Mouse (Mus musculus) neural tube, embryonic 11.5 days (tissue): ENCODE data around the gene 1810049J17Rik. TPM values are rescaled to one million over a fixed set of nuclear protein-coding genes. Genes with fewer than 3 reads are reported as not detected.
A peak's percentile ranks its signal among the peaks of the same experiment; 100 is the strongest.

ENCODE experiments used
- ATAC-seq: fragments of 200-750 bp; cut with Nextera tagmentation; 2 replicates; pipeline ENCODE4 v1.8.0; 2017; ENCODE audit warnings: moderate number of reproducible peaks, mild to moderate bottlenecking, moderate TSS enrichment, moderate library complexity; ENCODE audit not compliant: insufficient read depth, low FRiP score, low TSS enrichment
- DNase-seq: peaks from one replicate; pipeline ENCODE4 v3.0.0-alpha.2; 2015; ENCODE audit warnings: low spot score
- H3K27ac ChIP-seq: fragments of 300-500 bp; sonication (generic); 2 replicates; pipeline ENCODE4 v1.5.1; 2014; ENCODE audit warnings: low read depth, mild to moderate bottlenecking, low read length
- H3K27me3 ChIP-seq: fragments of 300-500 bp; sonication (generic); 2 replicates; pipeline ENCODE4 v1.6.1; 2014; ENCODE audit warnings: mild to moderate bottlenecking, low read length, mixed read lengths; ENCODE audit not compliant: control insufficient read depth, insufficient read depth
- H3K36me3 ChIP-seq: fragments of 300-500 bp; sonication (generic); 2 replicates; pipeline ENCODE4 v1.6.1; 2014; ENCODE audit warnings: mild to moderate bottlenecking, low read length, moderate library complexity, mixed read lengths; ENCODE audit not compliant: control insufficient read depth, insufficient read depth
- H3K4me1 ChIP-seq: fragments of 300-500 bp; sonication (generic); 2 replicates; pipeline ENCODE4 v1.6.1; 2014; ENCODE audit warnings: low read length, mixed read lengths; ENCODE audit not compliant: control insufficient read depth, insufficient read depth
- H3K4me2 ChIP-seq: fragments of 300-500 bp; sonication (generic); 2 replicates; pipeline ENCODE4 v1.6.1; 2014; ENCODE audit warnings: low read depth, mild to moderate bottlenecking, moderate library complexity
- H3K4me3 ChIP-seq: fragments of 300-500 bp; sonication (generic); 2 replicates; pipeline ENCODE4 v1.5.1; 2014; ENCODE audit warnings: low read depth, low read length
- H3K9ac ChIP-seq: fragments of 300-500 bp; sonication (generic); 2 replicates; pipeline ENCODE4 v1.6.1; 2014; ENCODE audit warnings: mild to moderate bottlenecking, low read length
- H3K9me3 ChIP-seq: fragments of 300-500 bp; sonication (generic); 2 replicates; pipeline ENCODE4 v1.6.1; 2016; ENCODE audit warnings: low read length; ENCODE audit not compliant: control insufficient read depth
- WGBS: fragments of 180-500 bp; shearing (Covaris S2); extraction: QIAGEN DNeasy Blood & Tissue Kit; methylation state at CpG from one replicate; pipeline ENCODE4 v1.1.7; 2014; 5-methylcytosine and 5-hydroxymethylcytosine counted together
- polyA plus RNA-seq: library from polyadenylated mRNA; unstranded; fragments of >200 nt; fragmentation: Nextera tagmentation; extraction: Ambion mirVana; gene quantifications from 2 replicates; pipeline ENCODE4 v1.2.1, GENCODE M21; 2014

The 1810049J17Rik gene
- polyA plus RNA-seq, 1 experiment from 2014 or later, result 1.6 TPM

- Histone ChIP-seq H3K27ac (peak overlapping the region; percentile 91), H3K4me1 (peaks cover 12% of the 10 kb centered on the region)
- WGBS, result 6% methylated on average over 22 of the region's 22 CpGs
Measured at GRCm38 (mm10) chr15:12320441-12321090, 1.1 kb downstream of the 1810049J17Rik start.

GRCm38 (mm10) chr15:12319889-12320288 is 1.8 kb downstream of the 1810049J17Rik start:
- H3K36me3 ChIP-seq, result no peaks in the 10 kb centered on the region
- DNase-seq (no peak), ATAC-seq (no peak)
- H3K4me2 ChIP-seq, result no peak overlapping the region
- H3K9ac ChIP-seq, result no peak overlapping the region
- peaks cover 12% of the 10 kb centered on the region for H3K4me1 ChIP-seq
- H3K27me3 ChIP-seq, result no peaks in the 10 kb centered on the region; the same call in 1 of the 2 replicates
- WGBS, result 53% methylated on average over 5 of the region's 5 CpGs
- no peaks in the 10 kb centered on the region for H3K9me3 ChIP-seq
- no peak overlapping the region for H3K4me3 ChIP-seq
- no peak overlapping the region for H3K27ac ChIP-seq

More at GRCm38 (mm10) chr15:12320441-12321090, 1.1 kb downstream of the 1810049J17Rik start:
- H3K9ac ChIP-seq, result peak overlapping the region; percentile 96
- no peaks in the 10 kb centered on the region; the same call in 1 of the 2 replicates for H3K27me3 ChIP-seq
- H3K36me3 ChIP-seq, result no peaks in the 10 kb centered on the region
- H3K4me3 ChIP-seq, result peak overlapping the region; percentile 93
- H3K9me3 ChIP-seq, result no peaks in the 10 kb centered on the region
- DNase-seq (no peak), ATAC-seq (peak; percentile 45)
- H3K4me2 ChIP-seq, result peak overlapping the region; percentile 75

DNA sequence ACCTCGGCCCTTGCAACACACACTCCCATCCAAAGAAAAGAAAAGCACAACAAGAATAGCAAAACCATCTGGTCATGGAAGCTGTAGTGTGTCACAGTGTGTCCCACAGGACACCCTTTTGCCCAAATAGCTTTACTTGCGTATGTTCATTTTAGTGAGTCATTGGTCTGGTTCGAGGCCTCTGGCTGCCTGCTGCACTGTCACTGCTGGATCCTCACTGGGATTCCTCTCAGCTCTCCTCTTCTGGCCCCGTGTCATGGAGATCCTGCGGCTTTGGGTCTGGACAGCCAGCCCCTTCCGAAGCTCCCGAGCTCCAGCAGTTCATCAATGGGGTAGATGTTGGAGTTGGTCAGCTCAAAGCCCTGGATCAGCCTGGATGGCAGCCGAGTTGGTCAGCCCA is 3.2 kb downstream of the 1810049J17Rik start:
- H3K4me3 ChIP-seq, result no peak overlapping the region
- H3K4me2 ChIP-seq, result no peak overlapping the region
- peaks cover 7% of the 10 kb centered on the region for H3K4me1 ChIP-seq
- H3K9me3 ChIP-seq, result no peaks in the 10 kb centered on the region
- no peak overlapping the region for H3K9ac ChIP-seq
- no peaks in the 10 kb centered on the region for H3K36me3 ChIP-seq
- ATAC-seq (no peak), DNase-seq (no peak)
- no peaks in the 10 kb centered on the region; the same call in 1 of the 2 replicates for H3K27me3 ChIP-seq
- 82% methylated on average over 8 of the region's 8 CpGs for WGBS
- no peak overlapping the region for H3K27ac ChIP-seq

GRCm38 (mm10) chr15:12317290-12317689 is 4.4 kb downstream of the 1810049J17Rik start:
- H3K27ac ChIP-seq, result no peak overlapping the region
- H3K9ac ChIP-seq, result no peak overlapping the region
- DNase-seq, result no peak
- no peak overlapping the region for H3K4me2 ChIP-seq
- ATAC-seq, result no peak
- no peaks in the 10 kb centered on the region for H3K4me1 ChIP-seq
- 89% methylated on average over 5 of the region's 5 CpGs for WGBS
- no peak overlapping the region for H3K4me3 ChIP-seq
- no peaks in the 10 kb centered on the region for H3K9me3 ChIP-seq
- no peaks in the 10 kb centered on the region for H3K36me3 ChIP-seq
- no peaks in the 10 kb centered on the region; the same call in 1 of the 2 replicates for H3K27me3 ChIP-seq

DNA sequence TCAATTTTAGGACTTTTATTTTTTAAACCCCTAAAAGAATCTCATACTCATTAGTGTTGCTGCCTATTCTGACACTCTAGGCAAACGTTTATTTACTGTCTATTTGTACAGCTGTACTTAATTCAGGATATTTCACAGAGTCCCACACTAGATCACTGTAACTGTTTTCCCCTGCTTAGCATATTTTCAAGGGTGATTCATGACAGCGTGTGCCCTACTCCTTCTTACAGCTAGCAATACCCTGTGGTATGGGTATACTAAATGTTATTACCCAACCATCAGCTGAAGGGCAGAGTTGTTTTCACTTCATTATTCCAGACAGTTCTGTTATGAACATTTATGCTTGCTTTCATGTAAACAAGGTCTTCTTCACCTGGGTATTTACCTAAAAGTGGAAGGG is 5.7 kb downstream of the 1810049J17Rik start:
- H3K27me3 ChIP-seq, result no peaks in the 10 kb centered on the region; the same call in 1 of the 2 replicates
- ATAC-seq (no peak), DNase-seq (no peak)
- no peak overlapping the region for H3K27ac ChIP-seq
- no peaks in the 10 kb centered on the region for H3K4me1 ChIP-seq
- H3K9ac ChIP-seq, result no peak overlapping the region
- H3K4me2 ChIP-seq, result no peak overlapping the region
- WGBS, result 64% methylated on average over 2 of the region's 2 CpGs
- H3K9me3 ChIP-seq, result no peaks in the 10 kb centered on the region
- H3K4me3 ChIP-seq, result no peak overlapping the region
- H3K36me3 ChIP-seq, result no peaks in the 10 kb centered on the region

DNA sequence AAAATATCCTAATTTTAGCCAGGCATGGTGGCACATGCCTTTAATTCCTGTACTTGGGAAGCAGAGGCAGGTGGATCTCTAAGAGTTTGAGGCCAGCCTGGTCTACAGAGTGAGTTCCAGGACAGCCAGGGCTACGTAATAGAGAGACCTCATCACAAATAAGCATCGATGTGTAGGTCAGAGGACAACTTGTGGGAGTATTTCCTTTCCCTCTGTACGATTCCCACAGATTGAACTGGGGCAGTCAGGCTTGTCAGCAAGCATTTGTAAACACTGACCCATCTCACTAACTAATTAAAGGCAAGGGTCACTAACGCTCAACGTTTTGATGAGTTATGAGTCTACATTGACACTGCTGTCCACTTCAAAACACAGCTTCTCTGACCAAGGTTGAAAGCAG is 7.1 kb downstream of the 1810049J17Rik start:
- no peak overlapping the region for H3K4me3 ChIP-seq
- ATAC-seq, result no peak

GRCm38 (mm10) chr15:12313255-12313654 is 8.4 kb downstream of the 1810049J17Rik start:
- Histone ChIP-seq H3K9me3 (no peaks in the 10 kb centered on the region), H3K36me3 (no peaks in the 10 kb centered on the region), H3K4me2 (no peak overlapping the region), H3K9ac (no peak overlapping the region), H3K4me3 (no peak overlapping the region), H3K27ac (no peak overlapping the region), H3K4me1 (no peaks in the 10 kb centered on the region), H3K27me3 (no peaks in the 10 kb centered on the region)
- no peak for DNase-seq
- WGBS, result 33% methylated on average over 1 of the region's 1 CpGs
- ATAC-seq, result no peak

More for the DNA sequence above, 7.1 kb downstream of the 1810049J17Rik start:
- Histone ChIP-seq H3K4me1 (no peaks in the 10 kb centered on the region), H3K4me2 (no peak overlapping the region), H3K27me3 (no peaks in the 10 kb centered on the region), H3K9ac (no peak overlapping the region), H3K27ac (no peak overlapping the region), H3K36me3 (no peaks in the 10 kb centered on the region), H3K9me3 (no peaks in the 10 kb centered on the region)
- 85% methylated on average over 5 of the region's 5 CpGs for WGBS
- DNase-seq, result no peak

DNA sequence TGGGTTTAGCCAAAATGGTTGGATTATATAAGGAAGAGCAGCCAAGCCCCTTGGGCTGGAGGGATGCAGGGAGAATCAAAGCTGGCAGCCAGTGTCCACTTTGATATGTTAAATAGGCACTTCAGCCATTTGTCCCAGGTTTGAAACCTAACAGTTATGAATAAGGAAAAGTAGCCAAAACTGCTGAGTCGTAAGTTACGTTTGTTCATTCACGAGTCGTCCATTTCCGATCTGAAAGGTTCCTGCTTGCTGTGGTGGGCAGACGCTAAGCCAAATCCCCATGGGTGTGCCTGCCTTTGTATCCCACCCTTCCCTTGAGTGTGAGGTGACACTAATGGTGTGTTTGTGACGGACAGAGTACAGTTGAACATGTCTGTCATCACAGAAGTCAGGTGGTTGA is 10.2 kb downstream of the 1810049J17Rik start:
- DNase-seq (no peak), ATAC-seq (no peak)
- WGBS, result 89% methylated on average over 7 of the region's 7 CpGs
- Histone ChIP-seq H3K4me2 (no peak overlapping the region), H3K27ac (no peak overlapping the region), H3K36me3 (no peaks in the 10 kb centered on the region), H3K4me1 (no peaks in the 10 kb centered on the region), H3K9ac (no peak overlapping the region), H3K27me3 (no peaks in the 10 kb centered on the region), H3K4me3 (no peak overlapping the region), H3K9me3 (no peaks in the 10 kb centered on the region)

GRCm38 (mm10) chr15:12310676-12311075 is 11.0 kb downstream of the 1810049J17Rik start:
- no peak for ATAC-seq
- H3K27me3 ChIP-seq, result no peaks in the 10 kb centered on the region
- no peaks in the 10 kb centered on the region for H3K36me3 ChIP-seq
- WGBS, result 88% methylated on average over 4 of the region's 4 CpGs
- H3K4me3 ChIP-seq, result no peak overlapping the region
- H3K9ac ChIP-seq, result no peak overlapping the region
- H3K4me2 ChIP-seq, result no peak overlapping the region
- no peak overlapping the region for H3K27ac ChIP-seq
- no peaks in the 10 kb centered on the region for H3K4me1 ChIP-seq
- no peak for DNase-seq
- H3K9me3 ChIP-seq, result no peaks in the 10 kb centered on the region
